Mouse (Mus musculus) regulatory T cell (primary cell): ENCODE data around the gene Bricd5.
"Not testable (repeated sequence)": the region's sequence is repeated elsewhere in the genome, so short reads cannot be mapped to it uniquely, and the experiment has no call there.

Experiments used
- in situ Hi-C: fragments of 300-600 bp; cut with MboI, MseI; formaldehyde crosslinking; loops from one replicate; pipeline ENCODE4 v1.15.1; 2025; ENCODE audit warnings: high pct_unique_total_duplicates

The Bricd5 gene

DNA sequence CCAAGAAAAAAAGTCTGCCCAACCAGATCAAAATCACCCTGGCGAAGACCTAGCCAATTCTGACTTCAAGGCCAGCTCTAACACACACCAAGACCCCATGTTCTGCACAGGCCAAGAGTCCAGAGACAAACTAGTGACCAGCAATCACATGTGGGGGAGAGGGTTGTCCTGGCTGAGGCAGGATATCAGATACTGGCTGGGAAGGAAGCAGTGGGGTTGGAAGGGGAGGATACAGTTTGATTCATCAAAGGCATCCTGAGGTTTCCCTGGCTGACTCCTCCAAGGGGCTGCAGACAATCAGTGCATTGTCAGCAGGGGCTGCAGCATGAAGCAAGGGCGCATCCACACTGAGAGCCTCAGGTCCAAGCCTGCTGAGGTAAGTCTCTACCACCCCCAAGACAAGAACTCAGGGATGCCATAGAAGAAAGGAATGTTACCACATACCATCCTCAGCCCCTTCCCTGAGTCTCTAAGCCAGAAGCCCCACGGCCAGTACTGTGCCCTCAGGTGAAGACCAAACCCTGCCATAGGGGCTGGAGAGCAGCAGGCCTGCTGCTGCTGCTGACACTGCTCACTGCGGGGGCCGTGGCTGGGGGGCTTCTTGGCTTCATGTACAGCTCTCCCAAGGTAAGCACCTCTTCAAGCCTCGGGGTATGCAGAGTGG lies at the start of gene Bricd5:
Gene Bricd5 (plus strand): TSS at position 273 of the 664 bp plus-strand sequence.
- in situ Hi-C loops, result no loop called here

DNA sequence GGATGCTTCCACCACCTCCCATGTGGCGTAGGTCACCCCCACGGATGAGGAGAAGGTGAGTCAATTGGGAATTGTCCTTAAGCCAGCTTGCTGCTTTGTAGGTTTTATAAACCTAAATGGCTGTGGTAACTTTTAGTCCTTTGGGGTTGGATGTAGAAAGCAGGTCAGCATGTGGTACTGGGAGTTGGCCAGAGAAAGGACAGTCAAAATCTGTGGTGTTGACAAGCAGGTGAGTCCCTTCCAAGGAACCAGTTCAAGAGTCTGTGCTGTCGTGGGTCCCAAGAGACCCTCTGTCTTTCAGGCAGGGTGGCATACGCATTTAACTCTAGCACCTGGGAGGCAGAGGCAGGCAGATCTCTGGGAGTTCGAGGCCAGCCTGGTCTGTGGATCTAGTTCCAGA lies 49.2 kb upstream of the Bricd5 start:
- in situ Hi-C loops, result no loop called here

DNA sequence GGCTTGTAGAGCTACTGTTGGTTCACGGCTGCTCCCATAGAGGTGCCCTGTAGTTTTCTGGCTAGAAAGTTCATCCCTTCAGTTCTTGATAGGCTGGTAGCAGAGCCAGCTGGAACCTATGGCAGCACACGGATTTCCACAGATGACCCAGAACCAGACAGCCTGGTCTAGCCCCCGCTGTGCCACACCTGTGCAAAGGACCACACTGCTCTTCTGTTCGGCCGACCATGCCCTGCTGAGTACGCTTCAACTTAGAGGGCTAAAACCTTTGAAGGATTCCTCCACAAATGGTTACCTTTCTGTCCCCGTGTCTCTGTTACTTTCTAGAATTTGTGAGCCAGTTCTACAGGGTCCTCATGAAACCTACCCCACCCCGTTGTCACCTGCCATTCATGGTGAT lies 48.4 kb upstream of the Bricd5 start:
- in situ Hi-C loops, result not testable (repeated sequence)

DNA sequence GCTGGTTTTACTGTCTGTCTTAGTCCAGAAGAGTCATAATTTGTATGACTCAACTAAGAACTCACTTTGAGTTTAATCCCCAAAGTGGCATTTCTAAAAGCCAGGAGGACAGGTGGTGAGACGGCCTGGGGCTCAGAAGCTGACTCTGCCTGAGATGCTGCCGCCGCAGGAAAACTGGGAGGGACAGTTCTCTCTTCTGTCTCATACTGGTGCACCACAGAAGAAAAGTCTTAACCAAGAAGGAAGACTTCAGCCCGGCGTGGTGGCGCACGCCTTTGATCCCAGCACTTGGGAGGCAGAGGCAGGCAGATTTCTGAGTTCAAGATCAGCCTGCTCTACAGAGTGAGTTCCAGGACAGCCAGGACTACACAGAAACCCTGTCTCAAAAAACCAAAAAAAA lies 47.8 kb upstream of the Bricd5 start:
- in situ Hi-C loops, result no loop called here

DNA sequence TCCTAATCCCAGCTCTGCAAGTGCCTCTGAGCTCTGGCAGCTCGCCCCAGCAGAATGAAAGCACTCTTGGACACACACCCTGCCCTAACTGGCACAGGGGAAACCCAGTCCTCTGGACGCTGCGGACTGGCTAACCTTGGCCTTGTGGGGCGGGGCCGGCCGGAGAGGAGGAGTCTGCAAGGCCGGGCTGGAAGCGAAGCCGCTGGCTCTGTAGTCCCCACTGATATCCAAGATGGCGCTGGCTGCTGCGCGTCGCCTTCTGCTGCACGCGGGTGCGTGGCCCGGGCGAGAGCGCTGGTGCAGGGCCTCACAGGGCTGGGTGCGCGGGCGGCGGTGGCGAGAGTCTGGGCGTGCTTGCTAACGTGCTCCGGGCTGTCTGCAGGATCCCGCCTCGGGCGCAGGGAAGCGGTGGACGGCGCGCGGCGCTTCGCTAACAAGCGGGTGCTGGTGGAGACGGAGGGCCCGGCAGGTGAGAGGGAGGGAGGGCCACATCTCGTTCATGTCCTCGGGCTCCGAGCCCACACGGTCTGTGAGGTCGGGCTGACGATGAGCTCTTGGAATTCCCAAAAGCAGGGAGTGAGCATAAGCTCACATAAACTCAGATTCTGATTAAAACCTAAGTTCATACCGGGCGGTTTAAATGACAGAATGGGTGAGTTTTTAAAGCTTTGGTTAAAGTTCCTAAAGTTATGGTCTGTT lies 47.1 kb upstream of the Bricd5 start, which contains the start of gene Eci1:
Gene Eci1 (plus strand): TSS at position 171 of the 699 bp plus-strand sequence.
- in situ Hi-C loops, result no loop called here

DNA sequence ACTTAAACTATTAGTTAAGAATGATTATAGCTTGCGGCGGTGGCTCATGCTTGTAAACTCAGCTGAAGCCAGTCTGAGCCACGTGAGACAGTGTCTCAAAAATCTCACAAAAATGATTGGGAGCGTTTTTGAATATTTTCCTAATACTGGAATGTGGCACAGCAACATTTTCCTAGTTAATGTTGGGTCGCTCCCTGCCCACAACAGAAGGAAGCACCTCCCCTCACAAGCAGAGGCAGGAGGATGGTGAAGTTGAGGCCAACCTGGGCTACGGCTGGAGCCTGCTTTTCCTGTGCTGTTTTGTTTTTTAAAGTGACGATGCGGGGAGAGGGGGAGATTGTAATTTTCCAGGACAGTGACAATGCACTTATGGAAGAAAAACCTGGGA lies 46.5 kb upstream of the Bricd5 start:
- in situ Hi-C loops, result no loop called here

DNA sequence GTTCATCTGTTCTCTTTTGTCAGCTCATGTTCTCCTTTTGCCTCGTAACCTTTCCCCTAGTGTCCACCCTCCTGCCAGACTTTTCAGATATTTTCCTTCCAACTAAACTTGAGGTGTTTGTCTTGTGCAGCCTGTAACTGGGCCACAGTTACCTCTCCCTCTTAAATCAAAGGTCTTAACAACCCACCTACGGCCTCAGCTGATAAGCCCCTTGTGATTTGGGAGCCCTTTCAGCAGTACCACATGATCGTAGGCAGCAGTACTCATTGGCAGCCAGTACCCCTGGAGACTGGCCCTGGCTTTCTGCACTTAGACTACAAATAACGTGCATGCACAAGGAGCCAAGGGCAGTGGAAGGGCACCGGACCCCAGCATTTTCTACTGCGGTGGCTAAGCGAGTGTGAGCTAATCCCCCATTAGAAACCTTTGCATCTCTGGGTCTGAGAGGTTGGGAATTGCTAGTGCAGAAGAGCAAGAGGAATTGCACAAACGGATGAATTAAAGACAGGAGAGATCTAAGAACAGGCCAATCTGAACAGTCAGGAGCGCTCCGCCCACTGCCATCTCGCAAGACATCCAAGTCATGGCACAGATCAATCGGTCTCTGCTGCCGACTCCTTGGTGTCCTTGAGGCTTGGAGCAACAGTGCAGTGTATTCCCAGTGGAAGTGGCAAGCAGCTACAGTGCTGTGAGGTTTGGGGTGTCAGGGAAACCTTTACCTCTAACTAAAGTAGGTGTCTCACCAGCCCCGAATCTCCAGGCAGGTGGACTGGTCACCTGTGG lies 44.3 kb upstream of the Bricd5 start:
- in situ Hi-C loops, result no loop called here

DNA sequence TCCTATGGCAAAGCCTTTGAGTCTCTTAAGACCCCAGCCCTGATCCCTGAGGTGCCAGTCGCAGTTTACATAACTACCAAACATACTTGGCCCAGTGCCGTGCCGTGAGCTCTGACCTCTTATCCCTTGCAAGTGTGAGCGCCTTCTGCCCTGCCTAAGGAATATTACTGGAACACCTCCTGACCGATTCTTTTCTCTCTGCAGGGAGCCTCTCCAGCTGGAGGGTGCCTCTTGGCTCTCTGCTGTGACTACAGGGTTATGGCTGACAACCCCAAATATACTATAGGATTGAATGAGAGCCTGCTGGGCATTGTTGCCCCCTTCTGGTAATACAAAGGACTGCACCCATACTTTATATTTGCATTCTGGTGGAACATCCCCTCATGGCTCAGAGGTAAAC lies 36.7 kb upstream of the Bricd5 start:
- in situ Hi-C loops, result no loop called here

DNA sequence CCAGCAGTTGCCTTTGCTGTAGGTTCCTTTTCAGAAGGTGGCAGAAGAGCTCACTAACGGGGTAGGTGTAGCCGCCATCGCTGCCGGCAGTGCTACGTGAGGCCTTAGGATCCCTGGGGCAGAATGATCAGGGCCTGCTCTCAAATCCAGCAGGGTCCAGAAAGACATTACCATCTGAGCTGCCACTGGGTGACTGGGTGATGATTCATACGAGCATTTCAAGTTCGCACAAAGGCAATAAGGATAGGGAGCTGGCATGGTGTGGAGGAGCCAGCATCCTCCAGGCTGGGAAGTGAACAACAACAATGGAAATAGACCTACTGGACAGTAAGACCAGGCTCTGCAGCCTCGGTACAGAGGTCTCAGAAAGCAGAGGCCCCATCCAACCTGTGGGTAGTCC lies 33.3 kb upstream of the Bricd5 start:
- in situ Hi-C loops, result loop anchor here (5.0 kb wide), 1 partner anchor 53 kb away; no protein-coding TSS in a partner anchor

DNA sequence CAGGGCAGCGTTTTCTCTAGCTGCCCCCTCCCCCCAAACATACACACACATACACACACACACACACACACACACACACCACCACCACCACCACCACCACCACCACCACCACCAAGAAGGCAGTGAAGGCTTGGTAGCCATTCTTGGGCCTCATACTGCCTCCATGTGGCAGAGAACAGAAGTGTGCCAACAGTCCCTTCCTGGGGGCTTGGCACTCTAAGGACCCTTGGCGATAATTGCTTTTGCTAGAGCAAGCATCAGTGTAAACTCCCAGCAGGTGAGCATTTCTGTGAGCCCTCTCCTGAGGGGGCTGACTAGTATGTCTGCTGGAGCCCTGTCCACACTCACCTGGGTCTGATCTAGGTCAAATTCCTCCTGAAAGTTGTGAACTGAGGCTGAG lies 32.5 kb upstream of the Bricd5 start:
- in situ Hi-C loops, result loop anchor here (5.0 kb wide), 1 partner anchor 54 kb away; no protein-coding TSS in a partner anchor

DNA sequence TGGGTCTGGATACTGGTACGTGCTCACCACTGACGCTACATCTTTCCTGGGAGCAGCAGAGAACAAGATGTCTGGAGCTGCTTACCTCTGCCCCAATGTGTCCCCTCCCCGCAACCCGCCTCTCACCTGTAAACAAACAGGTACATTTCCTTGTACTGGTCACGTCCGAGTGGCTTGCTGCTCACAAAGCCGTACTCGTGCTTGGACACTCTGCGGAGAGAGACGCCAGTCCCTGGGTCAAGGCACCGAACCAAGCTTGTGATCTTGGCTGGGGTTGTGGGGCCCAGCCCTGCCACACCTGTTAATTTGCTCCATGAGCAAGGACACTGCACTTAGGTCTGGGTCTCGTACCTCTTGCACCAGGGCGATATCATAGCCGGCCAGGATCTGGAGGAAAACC lies 31.6 kb upstream of the Bricd5 start:
- in situ Hi-C loops, result loop anchor here (5.0 kb wide), 1 partner anchor 55 kb away; no protein-coding TSS in a partner anchor

DNA sequence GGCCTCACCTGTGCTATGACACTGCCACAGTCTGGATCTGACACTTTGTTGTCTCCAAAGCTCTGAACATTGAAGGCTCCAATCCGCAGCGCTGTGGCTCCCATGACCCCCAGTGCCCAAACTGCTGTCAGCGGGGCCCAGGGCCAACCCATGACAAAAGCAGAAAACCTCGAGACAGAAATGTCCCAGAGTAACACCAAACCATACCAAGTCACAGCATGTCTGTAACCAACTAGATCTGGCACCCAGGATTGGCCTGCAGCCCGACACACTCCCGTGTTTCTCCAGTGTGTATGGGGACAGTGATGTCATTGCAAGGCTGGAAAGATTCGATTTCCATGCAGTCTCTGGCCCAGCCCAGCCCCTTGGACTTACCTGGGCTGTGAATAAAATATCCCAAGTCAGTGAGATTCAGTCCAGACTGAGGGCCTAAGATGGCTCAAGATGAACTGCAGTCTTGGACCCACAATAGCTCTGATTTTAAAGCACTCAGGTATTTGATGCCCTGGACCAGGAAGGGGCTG lies 31.0 kb upstream of the Bricd5 start, which contains the start of gene Dnase1l2:
Gene Dnase1l2 (minus strand): TSS at position 474 of the 524 bp plus-strand sequence.
- in situ Hi-C loops, result loop anchor here (5.0 kb wide), 1 partner anchor 55 kb away; no protein-coding TSS in a partner anchor

DNA sequence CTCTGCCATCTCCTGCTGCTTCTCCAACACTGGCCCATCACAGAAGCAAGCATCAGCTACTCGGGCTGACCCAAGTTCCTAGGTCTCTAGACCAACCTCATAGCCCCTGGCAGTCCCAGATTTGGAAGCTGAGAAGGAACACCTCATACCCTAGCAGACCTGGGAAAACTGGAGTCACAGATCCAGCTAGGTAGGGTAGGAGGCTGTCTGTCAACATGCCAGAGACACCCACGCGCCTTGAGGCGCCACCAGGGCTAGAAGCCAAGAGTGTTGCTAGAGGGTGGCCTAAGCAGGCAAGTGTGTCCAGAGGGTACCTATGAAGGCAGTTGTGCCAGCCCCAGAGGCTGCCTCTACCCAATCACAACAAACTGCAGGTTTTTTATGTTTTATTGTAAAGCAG lies 30.3 kb upstream of the Bricd5 start:
- in situ Hi-C loops, result loop anchor here (5.0 kb wide), 1 partner anchor 56 kb away; no protein-coding TSS in a partner anchor

DNA sequence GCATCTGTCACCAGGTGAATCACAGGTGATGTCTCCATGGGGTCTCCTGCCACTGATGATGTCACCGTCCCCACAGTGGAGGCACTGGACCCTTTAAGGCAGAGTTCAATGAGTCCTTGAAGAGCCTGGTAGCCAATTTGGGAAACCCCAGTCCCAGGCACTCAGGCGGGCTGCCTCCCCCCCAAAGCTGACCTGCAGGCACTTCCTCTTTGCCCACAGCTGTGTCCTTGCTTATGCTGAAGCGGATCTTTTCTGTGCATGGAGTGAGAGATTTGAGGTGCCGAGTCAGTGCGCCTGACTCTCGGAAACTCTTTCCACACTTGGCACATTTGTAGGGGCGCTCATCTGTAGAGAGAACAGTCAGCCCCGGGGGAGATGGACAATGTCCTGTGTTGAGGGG lies 27.1 kb upstream of the Bricd5 start:
- in situ Hi-C loops, result no loop called here

DNA sequence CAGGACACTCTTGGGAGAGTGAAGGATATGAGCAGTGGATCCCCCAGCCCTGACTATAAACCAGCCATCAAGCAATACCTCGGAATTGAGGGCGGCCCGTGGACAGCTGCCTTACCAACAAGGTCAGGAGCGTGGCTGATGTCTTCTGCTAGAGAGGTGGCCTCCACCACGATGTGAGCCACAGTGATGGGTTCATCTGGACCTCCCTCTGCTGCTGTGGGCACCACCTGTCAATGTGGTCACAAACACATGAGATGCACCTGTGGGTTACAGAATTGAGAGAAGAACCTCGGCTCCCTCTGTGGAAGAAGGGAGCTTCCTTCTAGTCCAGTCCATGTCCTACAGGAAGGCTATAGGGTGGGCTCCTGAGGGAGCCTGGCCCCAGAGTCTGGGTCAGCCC lies 24.2 kb upstream of the Bricd5 start:
- in situ Hi-C loops, result no loop called here

DNA sequence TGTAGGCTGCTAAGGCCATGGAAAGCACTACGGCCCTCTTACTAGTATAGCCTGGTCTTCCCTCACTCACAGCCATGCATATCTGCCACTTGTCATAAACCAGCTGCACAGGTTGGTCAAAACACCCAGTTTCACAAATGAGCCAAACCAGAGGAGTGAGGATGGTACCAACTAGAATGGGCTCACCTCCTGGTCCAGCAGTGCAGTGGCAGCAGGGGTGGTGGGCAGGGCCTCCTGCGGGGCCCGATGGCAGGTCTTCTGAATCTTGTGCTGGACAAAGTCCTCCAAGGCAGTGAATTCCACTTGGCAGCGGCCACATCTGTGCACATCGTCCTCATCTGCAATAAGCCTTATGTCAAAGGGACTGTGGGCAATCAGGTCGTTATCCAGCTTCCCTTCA lies 22.5 kb upstream of the Bricd5 start:
- in situ Hi-C loops, result loop anchor here (10.0 kb wide), 1 partner anchor 734 kb away; the partner anchor contains the start of genes BC003965 and Unkl

DNA sequence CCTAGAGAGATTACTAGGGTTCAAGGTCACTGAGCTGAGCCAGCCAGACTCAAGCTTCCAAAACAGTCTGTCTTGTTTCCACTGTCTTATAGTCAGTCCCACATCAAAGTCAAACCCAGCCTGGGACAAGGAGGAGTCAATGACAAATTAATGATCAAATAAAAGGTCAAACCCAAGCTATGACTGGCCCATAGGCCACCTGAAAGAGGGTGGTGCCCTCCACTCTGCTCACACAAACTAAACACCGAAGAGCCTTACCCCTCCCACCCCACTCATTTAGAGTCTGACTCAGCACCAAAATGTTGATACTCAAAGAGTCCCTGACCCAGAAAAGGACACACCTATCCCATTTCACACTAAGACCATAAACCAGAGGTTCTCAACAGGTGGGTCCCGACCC lies 20.3 kb upstream of the Bricd5 start:
- in situ Hi-C loops, result loop anchor here (10.0 kb wide), 1 partner anchor 731 kb away; the partner anchor contains the start of genes BC003965 and Unkl

DNA sequence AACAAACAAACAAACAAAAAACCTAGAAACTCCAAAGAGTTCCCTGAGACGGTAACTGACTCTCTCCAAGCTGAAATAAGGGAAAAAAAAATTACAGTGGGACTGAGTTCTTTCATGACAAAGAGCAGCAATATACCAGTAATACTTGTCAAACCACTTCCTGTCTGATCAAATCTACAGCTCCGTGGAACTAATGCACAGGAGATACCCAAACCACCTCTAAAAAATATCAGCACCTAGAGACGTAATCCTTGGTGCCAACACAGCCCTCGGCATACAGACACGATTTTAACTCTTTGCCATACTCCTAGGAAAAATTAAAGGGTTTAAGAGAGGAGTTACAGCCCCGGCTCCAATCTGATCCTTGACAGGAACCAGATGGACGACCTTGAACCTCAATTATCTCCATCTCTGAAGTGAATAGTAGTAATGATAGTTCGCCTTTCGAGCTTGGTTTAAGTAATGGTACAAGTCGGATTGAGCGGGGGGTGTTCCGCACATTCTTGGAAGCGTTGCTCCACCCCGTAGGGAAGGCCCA lies 19.4 kb upstream of the Bricd5 start:
- in situ Hi-C loops, result loop anchor here (10.0 kb wide), 1 partner anchor 731 kb away; the partner anchor contains the start of genes BC003965 and Unkl

DNA sequence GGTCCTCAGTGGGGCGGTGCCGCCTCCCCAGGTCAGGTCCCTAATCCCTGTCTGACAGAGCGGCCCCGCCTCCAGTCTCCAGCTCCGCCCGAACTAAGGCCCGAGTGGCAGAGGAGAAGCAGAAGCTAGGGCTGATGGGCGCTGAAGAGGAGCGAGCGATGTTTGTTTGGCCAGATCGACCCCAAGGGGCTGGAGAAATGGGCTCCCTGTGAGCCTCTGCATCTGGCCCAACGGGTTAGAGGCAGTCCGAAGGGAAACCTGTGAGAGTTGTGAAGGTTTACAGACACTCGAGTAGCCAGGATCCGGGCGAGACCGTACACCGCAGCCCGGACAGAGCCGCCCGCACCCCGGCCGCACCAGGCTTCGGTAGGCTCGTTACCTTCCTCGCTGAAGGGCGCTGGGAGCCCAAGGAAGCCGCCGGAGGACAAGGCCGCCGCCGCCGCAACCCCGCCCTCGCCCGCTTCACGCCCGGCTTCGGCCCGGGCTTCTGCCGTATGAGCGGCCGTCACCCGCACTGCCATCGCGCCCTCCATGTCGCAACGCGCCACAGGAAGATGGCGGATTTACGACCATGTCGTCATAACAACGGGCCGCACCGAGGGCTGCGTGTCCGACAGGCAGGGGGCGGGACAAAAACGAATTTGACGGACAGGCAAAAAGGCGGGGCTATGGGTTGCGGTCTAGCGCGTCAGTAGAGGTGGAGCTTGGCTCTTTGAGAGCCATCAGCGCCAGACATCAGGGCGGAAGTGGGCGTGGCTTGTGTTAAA lies 18.7 kb upstream of the Bricd5 start:
- in situ Hi-C loops, result loop anchor here (5.0 to 10.0 kb wide), 2 partner anchors 730 to 973 kb away; partner anchors contain the start of genes BC003965 and Unkl

DNA sequence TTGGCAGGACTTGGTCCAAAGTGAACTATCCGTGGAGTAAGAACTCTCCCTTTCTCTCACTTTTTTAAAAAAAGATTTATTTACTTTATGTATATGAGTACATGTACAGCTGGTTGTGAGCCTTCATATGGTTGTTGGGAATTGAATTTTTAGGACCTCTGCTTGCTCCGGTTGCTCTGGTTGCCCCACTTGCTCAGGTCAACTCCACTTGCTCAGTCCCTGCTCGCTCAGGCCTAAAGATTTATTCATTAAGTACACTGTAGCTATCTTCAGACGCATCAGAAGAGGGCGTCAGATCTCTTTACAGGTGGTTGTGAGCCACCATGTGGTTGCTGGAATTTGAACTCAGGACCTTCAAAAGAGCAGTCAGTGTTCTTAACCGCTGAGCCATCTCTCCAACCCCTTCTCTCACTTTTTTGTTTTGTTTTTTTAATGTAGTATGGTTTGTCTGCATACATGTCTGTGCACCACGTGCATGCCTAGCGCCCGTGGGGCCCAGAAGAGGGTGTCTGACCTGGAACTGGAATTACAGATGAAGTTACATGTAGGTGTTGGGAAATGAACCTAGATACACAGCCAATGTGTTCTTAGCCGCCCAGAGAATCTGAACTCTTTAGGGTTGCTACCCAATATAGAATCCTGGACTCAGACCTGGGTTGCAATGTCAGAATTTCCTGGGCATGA lies 18.0 kb upstream of the Bricd5 start:
- in situ Hi-C loops, result loop anchor here (5.0 to 10.0 kb wide), 2 partner anchors 729 to 973 kb away; partner anchors contain the start of genes BC003965 and Unkl
